Mouse (Mus musculus): ENCODE measurements around the gene Olfr104-ps. TPM values are rescaled to one million over a fixed set of nuclear protein-coding genes. Genes with fewer than 3 reads are reported as not detected.

The Olfr104-ps gene
- not detected in 2 replicates for polyA plus RNA-seq (2012; rRNA removed)

GRCm38 (mm10) chr17:37359282-37359681 is at the start of gene Olfr104-ps:
Olfr104-ps (plus strand) TSS chr17:37359582.
- no peak for DNase-seq (ENCODE audit: low read depth)
- TF ChIP-seq CTCF (IDR thresholded peaks at IDR 0.05; ENCODE audit: borderline replicate concordance, extremely low read depth, insufficient read depth, insufficient read length) = no peak
- no peak for TF ChIP-seq POLR2A (IDR thresholded peaks at IDR 0.05; ENCODE audit: borderline replicate concordance, extremely low read depth, insufficient read depth, insufficient read length, poor library complexity, severe bottlenecking)

DNA sequence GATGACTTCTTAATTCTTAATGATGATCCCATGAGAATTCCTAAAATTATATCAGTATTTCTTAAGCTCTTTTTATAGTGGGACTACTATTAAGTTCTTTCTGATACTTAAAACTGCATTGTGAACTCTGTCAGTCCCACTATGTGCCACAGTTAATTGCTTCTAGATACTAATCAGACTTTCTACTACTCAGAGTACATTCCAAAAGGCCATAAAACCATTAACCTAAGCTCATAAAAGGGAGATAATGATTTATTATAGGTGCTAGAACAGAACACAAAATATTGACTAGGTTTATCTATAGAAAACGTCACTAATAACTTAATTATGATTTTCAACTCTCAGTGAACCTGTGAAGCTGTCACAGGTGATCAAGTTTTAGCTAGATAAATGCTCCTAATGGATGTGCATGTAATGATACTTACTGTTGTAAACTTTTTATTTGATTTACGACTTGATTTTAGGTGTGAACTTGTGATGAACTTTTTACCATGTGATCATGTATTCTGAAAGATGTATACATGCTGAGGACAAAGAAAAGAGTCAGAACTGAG is 49.2 kb upstream of the Olfr104-ps start:
- no peak for TF ChIP-seq POLR2A (IDR thresholded peaks at IDR 0.05; ENCODE audit: borderline replicate concordance, extremely low read depth, insufficient read depth, insufficient read length, poor library complexity, severe bottlenecking)
- no peak for TF ChIP-seq CTCF (IDR thresholded peaks at IDR 0.05; ENCODE audit: borderline replicate concordance, extremely low read depth, insufficient read depth, insufficient read length)
- no peak for DNase-seq (ENCODE audit: low read depth)

GRCm38 (mm10) chr17:37316954-37317353 is 42.4 kb upstream of the Olfr104-ps start, which contains the start of gene Olfr102:
Olfr102 (minus strand) TSS chr17:37317054.
- no peak for DNase-seq (ENCODE audit: low read depth)
- TF ChIP-seq CTCF (IDR thresholded peaks at IDR 0.05; ENCODE audit: borderline replicate concordance, extremely low read depth, insufficient read depth, insufficient read length) (no peak), POLR2A (IDR thresholded peaks at IDR 0.05; ENCODE audit: borderline replicate concordance, extremely low read depth, insufficient read depth, insufficient read length, poor library complexity, severe bottlenecking) (no peak)

DNA sequence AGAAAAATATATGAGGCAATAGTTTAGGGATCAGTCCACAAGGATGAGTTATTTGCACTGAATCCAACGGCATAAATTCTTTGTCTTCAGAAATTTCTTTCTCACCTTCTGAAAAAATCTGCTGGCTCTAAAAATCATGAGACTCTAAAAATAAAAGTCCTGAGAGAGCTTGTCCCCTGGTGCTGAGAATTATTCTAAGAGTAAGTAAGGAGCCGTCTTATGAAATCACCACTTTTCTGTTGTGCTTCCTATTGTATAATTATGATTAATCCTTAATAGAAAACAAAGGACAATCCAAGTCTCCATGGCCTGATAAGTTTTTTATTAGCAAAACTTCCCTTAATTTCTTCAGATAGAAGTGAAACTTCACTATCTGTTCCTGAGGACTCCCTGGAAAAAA is 19.8 kb upstream of the Olfr104-ps start, which contains the start of gene Olfr103:
Gene Olfr103, minus strand, starts transcription at position 101 of the 400 bp plus-strand sequence.
- no peak for TF ChIP-seq POLR2A (IDR thresholded peaks at IDR 0.05; ENCODE audit: borderline replicate concordance, extremely low read depth, insufficient read depth, insufficient read length, poor library complexity, severe bottlenecking)
- TF ChIP-seq CTCF (IDR thresholded peaks at IDR 0.05; ENCODE audit: borderline replicate concordance, extremely low read depth, insufficient read depth, insufficient read length) = no peak
- no peak for DNase-seq (ENCODE audit: low read depth)

DNA sequence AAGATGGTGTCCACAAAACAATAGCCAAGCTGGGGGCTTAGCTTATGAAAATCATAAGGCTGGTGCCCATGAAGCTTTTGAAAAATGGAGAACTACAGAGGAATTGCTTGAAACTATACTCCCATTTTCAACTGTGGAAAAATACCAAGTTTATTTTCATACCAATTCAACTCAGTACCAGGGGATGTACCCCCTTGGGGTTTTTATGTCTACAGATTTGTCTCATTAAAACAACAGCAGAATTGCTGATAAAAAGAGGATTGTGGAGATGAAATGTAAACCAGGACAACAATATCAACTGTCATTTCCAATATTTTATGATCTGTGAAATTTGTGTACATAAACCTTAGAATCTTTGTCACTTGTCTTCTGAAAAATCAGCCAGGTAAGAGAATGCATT is 19.4 kb downstream of the Olfr104-ps start, which contains the start of gene Olfr105-ps:
Gene Olfr105-ps, plus strand, starts transcription at position 301 of the 400 bp plus-strand sequence.
- no peak for DNase-seq (ENCODE audit: low read depth)
- TF ChIP-seq CTCF (IDR thresholded peaks at IDR 0.05; ENCODE audit: borderline replicate concordance, extremely low read depth, insufficient read depth, insufficient read length) (no peak), POLR2A (IDR thresholded peaks at IDR 0.05; ENCODE audit: borderline replicate concordance, extremely low read depth, insufficient read depth, insufficient read length, poor library complexity, severe bottlenecking) (no peak)

DNA sequence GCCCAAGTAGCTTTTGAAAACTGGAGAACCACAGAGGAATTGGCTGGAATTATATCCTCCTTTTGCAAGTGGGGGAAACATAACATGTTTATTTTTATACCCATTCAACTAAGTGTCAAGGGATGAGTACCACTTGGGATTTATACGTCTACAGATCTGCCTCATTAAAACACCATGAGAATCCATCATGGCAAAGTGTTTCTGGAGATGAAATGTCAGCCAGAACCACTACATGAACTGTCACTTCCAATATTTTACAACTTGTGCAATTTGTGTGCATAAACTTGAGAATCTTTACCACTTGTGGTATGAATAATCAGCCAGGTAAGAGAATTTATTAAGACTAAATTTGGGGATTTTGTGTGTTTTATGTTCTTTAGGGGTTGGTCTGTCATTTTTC is 30.7 kb downstream of the Olfr104-ps start, which contains the start of gene Olfr106-ps:
Gene Olfr106-ps, plus strand, starts transcription at position 301 of the 400 bp plus-strand sequence.
- TF ChIP-seq CTCF (IDR thresholded peaks at IDR 0.05; ENCODE audit: borderline replicate concordance, extremely low read depth, insufficient read depth, insufficient read length) = no peak
- TF ChIP-seq POLR2A (IDR thresholded peaks at IDR 0.05; ENCODE audit: borderline replicate concordance, extremely low read depth, insufficient read depth, insufficient read length, poor library complexity, severe bottlenecking) = no peak
- no peak for DNase-seq (ENCODE audit: low read depth)

DNA sequence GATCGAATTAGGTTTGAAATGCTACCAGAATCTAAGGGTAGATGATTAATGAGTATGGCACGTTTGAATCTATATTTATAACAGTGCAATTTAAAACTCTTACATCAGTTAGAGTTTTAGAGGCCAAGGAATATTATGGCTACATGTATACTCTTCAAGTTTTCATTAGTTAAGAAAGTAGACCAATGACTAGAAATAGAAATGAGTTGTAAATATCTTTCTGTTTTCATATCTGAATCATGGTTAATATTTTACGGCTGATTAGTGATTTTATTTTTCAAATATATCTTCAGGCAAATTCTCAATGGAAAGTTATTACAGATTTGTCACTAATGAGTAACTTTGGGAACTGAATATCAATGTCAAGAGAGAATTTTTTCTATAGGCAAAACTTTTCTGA is 39.5 kb downstream of the Olfr104-ps start, which contains the start of gene Olfr107:
Gene Olfr107, plus strand, starts transcription at position 301 of the 400 bp plus-strand sequence.
- DNase-seq (ENCODE audit: low read depth) = no peak
- no peak for TF ChIP-seq POLR2A (IDR thresholded peaks at IDR 0.05; ENCODE audit: borderline replicate concordance, extremely low read depth, insufficient read depth, insufficient read length, poor library complexity, severe bottlenecking)
- TF ChIP-seq CTCF (IDR thresholded peaks at IDR 0.05; ENCODE audit: borderline replicate concordance, extremely low read depth, insufficient read depth, insufficient read length) = no peak

DNA sequence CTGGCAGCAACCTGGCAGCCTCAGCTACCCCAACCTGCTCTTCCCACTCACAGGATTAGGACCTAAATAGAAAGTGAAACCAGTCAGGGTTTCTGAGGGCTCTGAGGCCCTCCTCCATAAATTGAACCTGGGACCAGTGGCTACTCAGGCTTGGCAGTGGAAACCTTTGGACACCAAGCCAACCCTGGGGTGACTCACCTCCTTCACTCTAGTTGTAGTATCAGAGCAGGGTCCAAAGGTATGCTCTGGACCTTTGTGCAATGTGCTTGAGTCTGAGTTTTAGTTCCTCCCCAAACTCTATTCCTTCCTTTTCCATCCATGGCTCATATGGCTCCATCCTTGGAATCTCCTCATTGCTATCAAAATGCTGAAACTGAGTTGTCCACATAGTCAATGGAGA is 54.0 kb downstream of the Olfr104-ps start:
- TF ChIP-seq CTCF (IDR thresholded peaks at IDR 0.05; ENCODE audit: borderline replicate concordance, extremely low read depth, insufficient read depth, insufficient read length) = no peak
- TF ChIP-seq POLR2A (IDR thresholded peaks at IDR 0.05; ENCODE audit: borderline replicate concordance, extremely low read depth, insufficient read depth, insufficient read length, poor library complexity, severe bottlenecking) = no peak
- no peak for DNase-seq (ENCODE audit: low read depth)

Other genes starting within 250 kb of the Olfr104-ps start
- gene Olfr92, start 239.5 kb upstream of the Olfr104-ps start, polyA plus RNA-seq (2012; rRNA removed) = not detected in 2 replicates
- gene Olfr93, start 198.1 kb upstream of the Olfr104-ps start, polyA plus RNA-seq (2012; rRNA removed) = not detected in 2 replicates
- gene Ubd, start 165.7 kb upstream of the Olfr104-ps start, polyA plus RNA-seq (2012; rRNA removed) = not detected in 2 replicates
- gene Olfr94, start 158.6 kb upstream of the Olfr104-ps start, polyA plus RNA-seq (2012; rRNA removed) = not detected in 2 replicates
- gene Olfr95, start 146.5 kb upstream of the Olfr104-ps start, polyA plus RNA-seq (2012; rRNA removed) = 0.03 and 0.05 TPM in 2 replicates
- not detected in 2 replicates for gene Olfr96, start 139.4 kb upstream of the Olfr104-ps start, polyA plus RNA-seq (2012; rRNA removed)
- not detected in 2 replicates for gene Olfr97, start 122.3 kb upstream of the Olfr104-ps start, polyA plus RNA-seq (2012; rRNA removed)
- not detected in 2 replicates for gene Olfr98, start 95.8 kb upstream of the Olfr104-ps start, polyA plus RNA-seq (2012; rRNA removed)
- gene H2-M3, start 89.4 kb upstream of the Olfr104-ps start, polyA plus RNA-seq (2012; rRNA removed) = 0.42 and 0.68 TPM in 2 replicates
- not detected in 2 replicates for gene Olfr99, start 76.1 kb upstream of the Olfr104-ps start, polyA plus RNA-seq (2012; rRNA removed)
- gene Olfr101, start 55.3 kb upstream of the Olfr104-ps start, polyA plus RNA-seq (2012; rRNA removed) = not detected in 2 replicates
- gene Olfr102, start 42.5 kb upstream of the Olfr104-ps start, polyA plus RNA-seq (2012; rRNA removed) = not detected in 2 replicates
- gene Olfr103, start 19.9 kb upstream of the Olfr104-ps start, polyA plus RNA-seq (2012; rRNA removed) = not detected in 2 replicates
- gene Olfr105-ps, start 19.5 kb downstream of the Olfr104-ps start, polyA plus RNA-seq (2012; rRNA removed) = not detected in 2 replicates
- gene Olfr106-ps, start 30.8 kb downstream of the Olfr104-ps start, polyA plus RNA-seq (2012; rRNA removed) = not detected in 2 replicates
- gene Olfr107, start 39.6 kb downstream of the Olfr104-ps start, polyA plus RNA-seq (2012; rRNA removed) = not detected in 2 replicates
- gene Olfr108, start 85.9 kb downstream of the Olfr104-ps start, polyA plus RNA-seq (2012; rRNA removed) = not detected in 2 replicates
- not detected in 2 replicates for gene Olfr109, start 99.3 kb downstream of the Olfr104-ps start, polyA plus RNA-seq (2012; rRNA removed)
- gene H2-M2, start 124.0 kb downstream of the Olfr104-ps start, polyA plus RNA-seq (2012; rRNA removed) = not detected in 2 replicates
- not detected in 2 replicates for gene Olfr110, start 132.9 kb downstream of the Olfr104-ps start, polyA plus RNA-seq (2012; rRNA removed)
- gene Olfr111, start 148.4 kb downstream of the Olfr104-ps start, polyA plus RNA-seq (2012; rRNA removed) = 0.04 and 0.08 TPM in 2 replicates
- not detected in 2 replicates for gene Olfr112, start 209.9 kb downstream of the Olfr104-ps start, polyA plus RNA-seq (2012; rRNA removed)
- not detected in 2 replicates for gene Olfr113, start 218.1 kb downstream of the Olfr104-ps start, polyA plus RNA-seq (2012; rRNA removed)
- not detected in 2 replicates for gene Olfr114, start 233.2 kb downstream of the Olfr104-ps start, polyA plus RNA-seq (2012; rRNA removed)

Data from brain, embryonic 14.5 days (tissue).